Mouse (Mus musculus) liver, postnatal 0 days (tissue): ENCODE data around the gene Tceal9.

ENCODE experiments used
- CTCF ChIP-seq: sonication (generic); IDR thresholded peaks from 2 replicates; pipeline ENCODE4 v1.5.1; 2016; ENCODE audit warnings: antibody characterized with exemption, low read depth
- EP300 ChIP-seq: IDR thresholded peaks from 2 replicates; pipeline ENCODE4 v1.6.1; 2016; ENCODE audit warnings: antibody characterized with exemption, low read depth, mild to moderate bottlenecking

- TF ChIP-seq CTCF (no peak), EP300 (no peak)
Observed at GRCm38 (mm10) chrX:136267720-136268119, 22.8 kb downstream of the Tceal9 start.
